Mouse (Mus musculus) liver, adult 2 months (tissue): ENCODE data around the gene 1700025B11Rik.

ENCODE experiments used
- CTCF ChIP-seq: fragments of 200-500 bp; IDR thresholded peaks from 2 replicates; pipeline ENCODE4 v1.5.1; 2011; ENCODE audit warnings: low read depth, low read length, control low read depth
- POLR2A ChIP-seq: fragments of 200-500 bp; IDR thresholded peaks from 2 replicates; pipeline ENCODE4 v1.6.1; 2011; ENCODE audit warnings: low read length, control low read depth; ENCODE audit not compliant: insufficient read depth; ENCODE audit errors: extremely low read depth

DNA sequence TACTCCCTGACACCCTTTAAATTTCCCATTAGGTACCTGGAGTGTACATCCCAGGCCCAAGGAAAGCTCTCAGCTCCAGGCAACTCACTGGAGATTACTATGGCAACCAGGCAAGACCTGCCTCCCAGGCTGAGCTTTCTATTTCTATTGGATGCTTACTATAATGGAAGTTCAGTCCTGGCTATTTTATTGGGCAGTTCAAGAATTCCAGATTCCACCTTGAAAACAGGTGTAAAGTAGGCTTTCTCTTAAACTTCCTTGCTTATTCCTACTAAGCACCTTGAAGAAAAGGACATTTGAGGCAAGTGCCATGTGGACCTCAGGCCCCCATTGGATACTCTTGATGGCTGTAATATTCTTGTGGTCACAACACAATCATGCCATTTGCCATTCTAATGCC, at the start of gene 1700025B11Rik:
- TF ChIP-seq POLR2A: no peak
- TF ChIP-seq CTCF: no peak
